Mouse (Mus musculus) adrenal gland, adult (tissue): ENCODE results near the gene Gm6377.

Experiments used
- DNase-seq, 2 experiments: peaks; one replicate each; pipeline ENCODE4 v3.0.0; 2022 to 2023; ENCODE audit warnings: low spot score in 1 of 2; ENCODE audit not compliant: inconsistent age in 2 of 2

Gm6377 gene

DNA sequence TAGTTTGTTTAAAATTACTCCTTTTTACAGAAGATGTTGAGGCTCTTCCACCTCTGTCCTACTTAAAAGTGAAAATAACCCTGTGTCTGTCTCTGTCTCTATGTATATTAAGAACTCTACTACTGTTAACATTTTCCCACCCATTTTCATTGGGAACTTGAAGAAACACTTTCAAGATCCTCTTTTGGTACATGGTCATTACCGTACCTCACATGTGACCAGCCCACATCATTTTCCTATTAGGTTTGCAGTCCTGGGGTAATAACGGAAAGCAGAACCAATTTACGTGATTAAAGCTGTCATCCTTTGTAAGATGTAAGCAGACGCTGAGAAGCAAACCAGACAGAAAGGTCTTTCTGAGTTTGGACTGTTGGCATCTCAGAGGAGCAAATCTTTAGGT, at the start of gene Gm6377:
TSS of gene Gm6377 (plus strand) at position 289 of the 400 bp plus-strand sequence.
- no peak for DNase-seq

DNA sequence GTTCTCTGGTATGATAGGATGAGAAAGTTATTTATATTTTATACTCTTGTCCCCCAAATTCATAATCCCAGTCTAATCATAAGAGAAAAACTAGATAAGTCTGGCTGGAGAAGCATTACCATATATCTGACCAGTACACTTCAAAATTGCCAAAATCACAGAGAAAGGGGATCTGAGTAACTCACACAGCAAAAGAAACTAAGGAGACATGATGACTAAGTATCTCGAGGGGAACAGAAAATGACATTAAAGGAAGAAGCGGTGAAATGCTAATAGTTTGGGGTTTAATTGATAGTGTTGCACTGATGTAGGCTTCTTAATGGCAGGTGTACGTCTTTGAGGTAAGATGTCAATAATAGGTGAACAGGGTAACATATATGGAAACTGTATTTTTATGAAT, 49.4 kb upstream of the Gm6377 start:
- no peak for DNase-seq

DNA sequence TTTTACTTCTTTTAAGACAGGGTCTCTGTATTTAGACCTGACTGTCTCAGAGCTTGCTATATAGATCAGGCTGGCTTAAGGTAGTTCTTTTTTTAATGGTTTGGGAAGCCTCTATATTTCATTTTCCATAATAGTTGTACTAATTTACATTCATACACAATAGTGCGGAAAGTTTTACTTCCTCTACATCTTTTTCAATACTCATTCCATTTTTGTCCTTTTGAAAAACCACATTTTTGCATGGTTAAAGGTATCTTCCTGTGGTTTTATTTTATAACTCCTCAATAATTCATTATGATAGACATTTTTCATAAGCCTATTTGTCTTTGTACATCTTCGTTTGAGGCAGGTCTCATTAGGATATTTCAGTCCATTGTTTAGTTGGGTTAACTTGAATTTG, 45.3 kb upstream of the Gm6377 start:
- no peak for DNase-seq

DNA sequence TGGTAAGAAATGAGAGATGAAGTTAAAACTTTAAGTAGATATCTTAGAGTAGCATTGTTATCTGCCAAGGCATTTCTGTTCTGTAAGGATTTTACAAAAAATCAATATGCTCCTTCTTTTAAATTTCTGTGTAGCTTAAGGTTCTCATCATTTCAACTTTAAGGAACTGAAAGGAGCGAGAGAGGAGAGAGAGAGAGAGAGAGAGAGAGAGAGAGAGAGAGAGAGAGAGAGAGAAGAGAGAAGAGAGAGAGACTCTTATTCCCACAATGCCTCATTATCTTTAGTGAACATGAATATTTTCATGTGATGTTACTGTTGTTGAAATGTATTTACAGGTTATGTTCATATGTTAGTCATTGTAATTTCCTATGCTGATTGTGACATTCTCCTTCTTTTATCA, 36.2 kb upstream of the Gm6377 start:
- DNase-seq: no peak

DNA sequence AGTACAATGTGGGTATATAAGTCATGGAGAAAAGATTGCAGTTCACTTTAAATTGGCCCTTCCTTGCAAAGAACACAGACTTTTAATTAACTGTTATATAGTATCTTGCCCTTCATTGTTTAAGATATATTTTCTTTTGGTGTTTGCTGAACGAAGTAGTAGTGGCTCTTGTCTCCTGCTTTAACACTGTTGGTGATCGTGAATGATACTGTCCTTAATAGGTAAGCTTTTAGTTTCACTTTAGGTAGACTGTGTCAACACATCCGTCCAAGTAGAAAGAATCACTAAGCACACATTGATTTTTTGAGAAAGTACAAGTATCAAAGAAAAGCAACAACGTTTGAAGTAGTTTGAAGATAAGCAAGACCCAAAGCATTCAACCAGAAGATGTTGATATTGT, 35.7 kb upstream of the Gm6377 start:
- DNase-seq: no peak

DNA sequence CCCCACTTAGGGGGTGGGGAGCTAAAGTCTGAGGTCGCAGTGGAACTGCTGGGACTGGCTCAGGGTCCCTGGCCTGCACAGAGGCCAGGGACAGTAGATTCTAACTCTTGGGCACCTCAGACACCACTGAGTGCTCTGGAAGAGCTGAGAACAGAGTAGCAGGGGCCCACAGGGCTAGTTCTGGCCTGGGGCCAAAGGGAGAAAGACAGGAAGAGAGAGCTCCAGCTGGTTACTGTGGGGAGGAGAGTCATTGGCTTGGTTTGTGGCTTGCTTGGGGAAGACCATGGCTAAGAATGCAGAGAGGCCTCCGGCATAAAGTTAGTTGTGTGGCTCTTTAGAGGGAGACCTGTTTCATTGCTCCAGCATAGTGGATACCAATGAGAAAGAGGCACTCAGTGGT, 21.5 kb upstream of the Gm6377 start:
- DNase-seq: no peak

DNA sequence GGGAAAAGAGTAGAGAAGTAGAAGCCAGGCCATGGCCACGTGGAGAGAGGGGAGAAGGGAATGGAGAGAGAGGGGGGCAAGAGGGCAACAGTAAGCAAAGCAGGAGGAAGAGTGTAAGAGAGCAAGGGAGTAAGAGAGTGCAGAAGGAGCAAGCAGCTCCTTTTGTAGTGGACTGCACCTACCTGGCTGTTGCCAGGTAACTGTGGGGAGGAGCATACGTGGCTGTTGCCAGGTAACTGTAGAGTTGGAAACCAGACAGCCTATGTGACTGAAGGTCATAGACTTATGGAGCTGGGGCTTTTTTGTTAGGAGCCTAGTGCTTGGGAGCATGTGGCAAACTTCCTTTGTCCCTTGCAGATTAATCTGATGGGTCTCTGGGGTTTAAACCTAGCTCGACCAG, 21.1 kb upstream of the Gm6377 start:
- no peak for DNase-seq

DNA sequence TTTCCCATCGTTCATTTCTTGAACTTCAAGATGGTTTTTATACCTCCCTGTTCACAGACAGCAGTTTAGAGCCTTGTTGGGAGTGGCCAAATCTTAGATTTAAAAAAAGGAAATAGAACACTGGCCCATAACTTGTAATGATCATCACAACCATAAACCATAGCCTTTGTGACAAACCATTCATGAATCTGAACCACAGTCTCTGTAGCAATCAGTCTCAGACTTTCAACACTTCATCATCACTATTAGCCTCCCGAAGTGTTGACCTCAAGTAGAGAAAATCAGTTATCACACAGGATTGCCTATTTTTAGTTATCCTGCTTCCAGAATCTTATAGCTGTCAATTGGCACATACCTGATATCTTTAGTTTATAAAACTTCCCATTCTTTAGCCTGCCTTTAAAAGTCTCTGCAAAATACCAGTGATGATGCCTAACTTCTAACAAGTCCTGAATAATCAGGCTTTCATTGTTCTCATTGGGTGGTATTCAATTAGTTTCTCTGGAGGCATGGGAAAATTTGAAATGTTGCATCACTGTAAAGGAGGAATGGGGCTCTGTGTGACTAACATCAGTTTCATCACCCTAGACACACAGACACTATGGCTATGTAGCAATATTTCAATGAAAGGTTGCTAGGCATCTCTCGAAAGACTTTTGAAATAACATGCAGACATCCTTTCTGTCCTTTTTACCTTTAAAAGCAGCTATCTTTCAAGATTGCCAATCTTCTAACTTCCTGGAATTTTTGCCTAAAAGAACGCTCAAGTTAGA, 11.7 kb upstream of the Gm6377 start:
- DNase-seq: no peak

DNA sequence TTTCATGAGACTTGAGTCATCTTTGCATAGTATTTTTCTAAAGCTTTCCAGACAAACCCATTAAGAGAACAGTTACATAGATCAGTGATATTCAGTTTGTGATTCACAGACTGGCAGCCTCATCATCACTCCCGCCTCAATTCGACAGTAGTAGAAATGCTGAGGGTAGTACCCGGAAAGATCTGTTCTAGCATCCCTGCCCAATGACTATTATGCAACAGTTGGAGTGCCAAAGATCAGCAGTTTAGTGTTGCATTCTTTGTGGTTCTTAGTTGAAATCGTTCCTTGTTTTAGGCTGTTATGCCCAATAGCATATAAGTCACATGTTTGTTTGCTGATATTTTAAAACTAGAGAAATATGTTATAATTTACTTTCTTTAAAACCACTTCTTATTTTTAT, 6.9 kb upstream of the Gm6377 start:
- DNase-seq: no peak

DNA sequence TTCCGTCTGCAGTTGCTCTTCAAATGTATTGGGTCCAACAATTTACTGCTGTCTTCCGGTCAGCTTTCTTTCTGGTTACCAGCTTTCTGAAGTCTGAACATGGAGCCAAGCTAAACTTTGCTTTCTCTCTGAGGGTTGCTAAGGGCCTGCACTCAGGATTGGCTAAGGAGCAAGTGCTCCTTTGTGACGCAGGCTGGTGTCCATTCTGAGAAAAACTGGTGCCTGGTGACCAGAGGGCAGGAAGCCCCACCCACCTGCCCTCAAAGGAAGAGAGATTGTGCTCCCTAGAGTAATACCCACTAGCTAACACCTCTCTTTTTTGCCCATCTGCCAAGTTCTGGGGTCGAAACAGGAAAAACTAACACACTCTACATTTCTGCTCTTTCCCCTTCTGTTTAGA, 5.6 kb upstream of the Gm6377 start:
- DNase-seq: peak; percentile 23 to 51

DNA sequence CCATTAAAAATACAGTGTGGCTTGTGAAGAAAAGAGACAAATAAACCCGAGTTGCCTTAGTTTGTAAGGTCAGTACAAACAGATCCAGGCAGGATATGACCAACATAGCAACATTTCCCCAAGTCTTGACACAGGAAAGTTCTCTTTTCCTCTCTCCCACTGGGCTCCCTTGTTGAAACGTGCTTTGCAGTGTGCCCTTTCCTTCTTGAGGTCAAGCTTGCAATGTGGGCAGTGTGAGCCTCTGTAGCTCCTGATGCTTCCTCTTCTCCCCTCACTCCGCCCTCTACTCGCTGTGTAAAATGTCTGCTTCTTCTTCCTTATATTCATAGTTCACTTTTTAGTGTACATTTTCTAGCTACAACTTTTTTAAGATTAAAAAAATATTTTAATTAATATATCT, 5.1 kb upstream of the Gm6377 start:
- DNase-seq: peak; percentile 10 to 29

DNA sequence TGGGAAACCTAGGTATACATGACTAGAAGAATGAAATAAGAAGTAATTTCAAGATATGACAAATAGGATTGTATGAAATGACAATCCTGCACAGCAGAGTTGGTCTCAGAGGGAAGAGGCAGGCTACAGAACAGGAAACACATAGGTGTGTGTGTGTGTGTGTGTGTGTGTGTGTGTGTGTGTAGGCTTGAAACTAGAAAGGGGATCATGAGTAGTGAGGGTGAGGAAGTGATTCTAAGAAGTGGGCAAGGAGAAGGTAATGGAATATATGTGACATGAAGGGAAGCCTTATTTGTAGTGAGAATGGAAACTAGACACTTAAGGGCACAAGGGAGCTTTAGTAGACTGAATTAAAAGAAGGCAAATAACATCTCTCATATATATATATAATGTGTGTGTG, 11.3 kb downstream of the Gm6377 start:
- DNase-seq: no peak

DNA sequence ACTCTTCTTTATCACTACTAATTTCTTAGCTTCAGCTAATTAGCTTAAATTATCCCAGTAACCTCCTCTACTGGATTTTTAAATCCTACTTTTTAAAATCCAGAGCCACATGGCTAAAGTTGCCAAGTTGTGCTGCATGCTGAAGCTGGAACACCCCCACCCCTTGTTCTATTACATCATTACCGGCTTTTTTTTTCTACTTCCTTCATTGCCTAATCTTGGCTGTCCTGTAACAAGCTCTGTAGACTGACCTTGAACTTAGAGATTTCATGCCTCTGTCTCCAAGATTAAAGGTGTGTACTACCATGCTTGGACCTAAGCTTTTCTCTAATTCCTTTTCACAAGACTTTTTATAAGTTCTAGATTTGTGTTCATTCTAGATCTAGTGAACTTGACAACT, 32.2 kb downstream of the Gm6377 start:
- no peak for DNase-seq

DNA sequence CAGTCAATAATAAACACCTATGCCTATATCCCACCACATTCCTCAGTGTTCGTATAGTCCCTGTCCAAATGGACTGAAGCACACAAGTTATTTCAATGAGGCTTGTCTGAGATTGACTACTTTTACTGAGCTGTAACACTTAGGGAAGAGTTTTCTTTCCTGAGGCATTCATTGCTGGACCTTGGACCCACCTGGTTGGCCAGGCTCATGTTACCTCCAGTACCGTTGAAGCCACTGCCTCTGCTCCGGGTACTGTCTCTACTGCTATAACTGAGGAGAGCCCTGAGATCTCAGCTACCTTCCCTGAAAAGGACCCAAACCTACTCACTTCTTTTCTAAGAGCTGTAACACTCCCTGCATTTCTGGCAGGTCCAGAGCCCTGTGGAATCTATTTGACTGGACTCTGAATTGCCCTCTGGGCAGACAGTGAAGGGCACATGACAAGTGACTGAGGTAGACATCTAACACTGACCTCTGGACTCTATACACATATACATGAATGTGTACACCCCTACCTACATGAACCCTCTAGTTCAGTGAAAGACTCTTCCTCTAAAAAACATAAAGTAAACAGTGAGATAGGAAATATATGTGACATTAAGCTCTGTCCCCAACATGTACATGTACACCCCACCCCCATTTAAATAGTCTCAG, 39.0 kb downstream of the Gm6377 start:
- DNase-seq: no peak

DNA sequence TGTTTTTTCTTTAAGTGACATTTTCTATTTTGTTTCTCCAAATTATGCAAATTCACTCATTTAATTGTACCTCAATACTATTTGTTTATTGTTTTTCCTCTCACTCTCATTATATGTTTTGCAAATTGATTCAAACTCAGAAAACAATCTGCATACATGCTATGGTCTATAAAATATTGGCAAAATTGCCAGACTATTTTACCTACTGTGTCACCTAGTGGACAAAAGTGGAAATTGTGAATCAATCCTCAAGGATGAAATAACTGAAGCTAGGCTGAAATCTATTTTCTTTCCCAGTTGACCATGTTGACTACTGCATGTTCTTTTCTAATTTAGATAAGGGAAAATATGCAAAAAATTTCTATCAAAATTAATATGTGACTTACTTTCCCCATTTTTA, 41.6 kb downstream of the Gm6377 start:
- DNase-seq: no peak
